Mouse (Mus musculus): ENCODE data around the gene I0C0044D17Rik.

Gene I0C0044D17Rik

DNA sequence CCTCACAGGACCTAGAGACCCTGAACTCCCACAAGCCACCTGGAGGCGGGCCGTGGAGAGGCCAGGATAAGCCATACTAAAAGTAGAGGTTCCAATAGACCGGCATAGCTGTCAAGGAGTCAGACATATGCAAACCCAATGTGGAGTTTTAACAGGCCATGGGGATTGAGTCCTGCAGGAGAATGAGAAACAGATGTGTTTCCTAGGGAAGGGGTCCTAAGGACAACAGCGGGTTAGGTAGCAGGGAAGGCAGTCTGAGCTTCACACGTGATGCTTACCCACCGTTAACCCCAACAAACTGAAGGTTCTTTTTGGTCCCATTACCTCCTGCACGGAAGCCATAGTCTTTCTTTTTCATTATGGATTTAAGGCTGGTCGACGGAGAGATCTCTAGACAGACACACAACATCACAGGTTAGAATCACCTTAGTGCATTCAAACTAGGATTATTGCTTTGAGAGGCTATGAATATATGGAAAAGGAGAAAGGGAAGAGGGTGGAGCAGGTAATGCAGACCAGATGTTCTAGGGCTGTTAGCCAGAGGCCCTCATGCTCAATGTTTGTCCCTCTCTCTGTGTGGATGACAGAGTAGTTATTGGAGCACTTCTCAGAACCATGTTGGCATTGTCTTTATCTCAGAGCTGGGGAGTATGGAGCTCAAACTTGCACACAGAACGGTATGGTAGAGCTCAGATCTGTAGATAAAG, 46.8 kb downstream of the I0C0044D17Rik start:
- DNase-seq: no peak

DNA sequence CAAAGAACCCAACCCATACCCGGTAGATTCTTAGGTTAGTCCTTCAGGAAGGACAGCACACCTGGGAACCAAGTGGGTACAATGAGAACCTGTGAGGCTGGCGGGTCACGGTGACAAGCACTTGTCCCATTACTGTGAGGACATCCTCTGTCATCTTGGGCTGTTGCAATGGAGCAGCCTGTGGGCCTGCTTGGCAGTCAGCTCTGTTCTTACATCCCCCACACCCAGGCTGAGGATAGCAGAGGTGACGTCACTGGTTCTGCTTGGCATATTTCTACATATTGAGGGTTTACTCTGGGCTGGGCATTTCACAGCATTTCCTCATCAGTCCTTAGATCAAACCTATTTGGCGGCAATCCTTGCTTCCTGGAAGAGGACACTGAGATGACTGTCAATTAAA, 49.9 kb downstream of the I0C0044D17Rik start:
- DNase-seq: no peak
